Comparison of ENCODE assay signal across 10 mouse cellular contexts in genomic region chr13:9136733-9137132, GRCm38 (mm10). TPM values are rescaled to one million over a fixed set of nuclear protein-coding genes. Genes with fewer than 3 reads are reported as not detected.
DNase-seq lines count a peak whose midpoint lies in the region; ATAC-seq and TF ChIP-seq lines count a peak whose summit lies in the region.
"Had no signal": no experiment of that assay in that cellular context is flagged by ENCODE, and none has a peak within 500 bp of the region (broad histone marks: within the 10 kb centered on the region; RNA-seq: fewer than 3 reads in every experiment).

No protein-coding gene starts in this region.

- H3K27ac ChIP-seq in liver, postnatal 0 days (ENCODE audit: low read depth) = no peak overlapping the region
- no peak overlapping the region for H3K27ac ChIP-seq in liver, embryonic 11.5 days (ENCODE audit: low read depth, low read length)
- H3K27ac ChIP-seq: macrophage had no signal

- ATAC-seq in liver, postnatal 0 days = no peak
- ATAC-seq in liver, embryonic 11.5 days (replicated peaks; ENCODE audit: low FRiP score) = no peak
- ATAC-seq in granulocyte monocyte progenitor cell, adult 5-6 weeks (replicated peaks; ENCODE audit: poor library complexity, severe bottlenecking) = no peak
- ATAC-seq: intestine, embryonic 16.5 days had no signal

- H3K4me2 ChIP-seq in liver, postnatal 0 days (ENCODE audit: low read depth, low read length) = no peak overlapping the region
- H3K4me2 ChIP-seq in liver, embryonic 11.5 days = no peak overlapping the region

- peak; percentile 25 for DNase-seq in embryo, embryonic 10 days (ENCODE audit: low spot score)
- no peak for DNase-seq in embryo, embryonic 9.5 days (ENCODE audit: extremely low spot score)
- no peak for DNase-seq in liver, postnatal 0 days
- no peak for DNase-seq in liver, embryonic 11.5 days (ENCODE audit: low spot score)
- peak; percentile 46 to 57 for DNase-seq in frontal cortex, postnatal 36 days (ENCODE audit: low spot score in 2 of 2)
- peak; percentile 53 for DNase-seq in right cerebral cortex, postnatal 14 days
- no peak for DNase-seq in urinary bladder, postnatal 14 days (ENCODE audit: low spot score)

- H3K27me3 ChIP-seq in liver, postnatal 0 days (ENCODE audit: insufficient read depth, low read length) = no peaks in the 10 kb centered on the region
- H3K27me3 ChIP-seq in liver, embryonic 11.5 days (replicated peaks; ENCODE audit: control insufficient read depth, insufficient read depth, low read length) = no peaks in the 10 kb centered on the region

- peaks cover 72% of the 10 kb centered on the region for H3K36me3 ChIP-seq in liver, postnatal 0 days (replicated peaks; ENCODE audit: insufficient read depth, low read length)
- peaks cover 25% of the 10 kb centered on the region for H3K36me3 ChIP-seq in liver, embryonic 11.5 days (ENCODE audit: control insufficient read depth, insufficient read depth, low read length)

- 75% methylated on average over 4 of the region's 4 CpGs for WGBS in liver, postnatal 0 days (ENCODE audit: insufficient replicate concordance)
- WGBS in liver, embryonic 11.5 days = 80% methylated on average over 4 of the region's 4 CpGs

- H3K4me3 ChIP-seq in liver, postnatal 0 days (ENCODE audit: low read depth, low read length) = no peak overlapping the region
- no peak overlapping the region for H3K4me3 ChIP-seq in liver, embryonic 11.5 days (ENCODE audit: low read depth, low read length)

- no peak for TF ChIP-seq EP300 in liver, postnatal 0 days (IDR thresholded peaks at IDR 0.05; ENCODE audit: low read depth)

- no peak overlapping the region for H3K9ac ChIP-seq in liver, postnatal 0 days (replicated peaks)
- no peak overlapping the region for H3K9ac ChIP-seq in liver, embryonic 11.5 days (ENCODE audit: low read depth, low read length)

- TF ChIP-seq CTCF in liver, postnatal 0 days (IDR thresholded peaks at IDR 0.05; ENCODE audit: low read depth) = peak; percentile 31

- H3K9me3 ChIP-seq in liver, postnatal 0 days (ENCODE audit: low read length) = no peaks in the 10 kb centered on the region
- H3K9me3 ChIP-seq in liver, embryonic 11.5 days (ENCODE audit: control insufficient read depth, low read length) = no peaks in the 10 kb centered on the region

- H3K4me1 ChIP-seq in liver, postnatal 0 days (ENCODE audit: insufficient read depth) = no peaks in the 10 kb centered on the region
- no peaks in the 10 kb centered on the region for H3K4me1 ChIP-seq in liver, embryonic 11.5 days (replicated peaks; ENCODE audit: control insufficient read depth, insufficient read depth, low read length)

RNA-seq across cellular contexts. Expression of gene Larp4b, which starts 43.1 kb away (rescaled TPM):
- polyA plus RNA-seq in liver, postnatal 0 days (2015; fragmentation: Nextera tagmentation; extraction: Ambion mirVana) = 17.4 and 20.3 TPM in 2 replicates
- polyA plus RNA-seq in liver, embryonic 11.5 days (2014; fragmentation: Nextera tagmentation; extraction: Ambion mirVana) = 47.9 and 51.3 TPM in 2 replicates
- total RNA-seq in granulocyte monocyte progenitor cell, adult 5-6 weeks (2014; fragmentation: Nextera tagmentation) = 59.1 and 61.6 TPM in 2 replicates
- total RNA-seq in granulocyte monocyte progenitor cell, adult 5-6 weeks (2017) = 79.1 and 81.7 TPM in 2 replicates

Comparison
In these comparisons a context has a peak if more than half of its experiments do, and no peak if none do; other contexts are left out.
1. DNase-seq: peak in embryo, embryonic 10 days (single experiment), frontal cortex, postnatal 36 days (2 of 2) and right cerebral cortex, postnatal 14 days (single experiment); none in embryo, embryonic 9.5 days (single experiment), liver, postnatal 0 days (single experiment), liver, embryonic 11.5 days (single experiment) and urinary bladder, postnatal 14 days (single experiment).